Mouse (Mus musculus) leukemia stem cell, adult 10-12 weeks (primary cell): Measurements from ENCODE around the gene Wnt2. TPM values are rescaled to one million over a fixed set of nuclear protein-coding genes. Genes with fewer than 3 reads are reported as not detected.

Experiments used
- polyA plus RNA-seq: library from polyadenylated mRNA; stranded (reverse); fragments of >175 nt; gene quantifications from 2 replicates; pipeline ENCODE4 v1.2.3, GENCODE M21; 2012; ENCODE audit warnings: low replicate concordance

Wnt2 gene
- 0.10 TPM in 1 of 2 replicates, not detected in the other for polyA plus RNA-seq

GRCm38 (mm10) chr6:18029746-18030656 is at the start of gene Wnt2:
Wnt2 (minus strand) TSS chr6:18030585.

Other genes starting within 250 kb of the Wnt2 start
- gene Asz1, start 78.5 kb upstream of the Wnt2 start, polyA plus RNA-seq, result not detected in 2 replicates
- not detected in 2 replicates for gene Cftr, start 140.1 kb upstream of the Wnt2 start, polyA plus RNA-seq